Mouse (Mus musculus) olfactory bulb, adult 2 months (tissue): ENCODE measurements around the gene Acox3.

Experiments
- CTCF ChIP-seq: fragments of 200-500 bp; IDR thresholded peaks from 2 replicates; pipeline ENCODE4 v1.5.1; 2012; ENCODE audit warnings: low read depth, mild to moderate bottlenecking, low read length, moderate library complexity; ENCODE audit not compliant: insufficient read depth
- POLR2A ChIP-seq: fragments of 200-500 bp; IDR thresholded peaks from 2 replicates; pipeline ENCODE4 v1.6.1; 2012; ENCODE audit warnings: mild to moderate bottlenecking, low read depth, low read length, moderate library complexity; ENCODE audit not compliant: insufficient read depth

DNA sequence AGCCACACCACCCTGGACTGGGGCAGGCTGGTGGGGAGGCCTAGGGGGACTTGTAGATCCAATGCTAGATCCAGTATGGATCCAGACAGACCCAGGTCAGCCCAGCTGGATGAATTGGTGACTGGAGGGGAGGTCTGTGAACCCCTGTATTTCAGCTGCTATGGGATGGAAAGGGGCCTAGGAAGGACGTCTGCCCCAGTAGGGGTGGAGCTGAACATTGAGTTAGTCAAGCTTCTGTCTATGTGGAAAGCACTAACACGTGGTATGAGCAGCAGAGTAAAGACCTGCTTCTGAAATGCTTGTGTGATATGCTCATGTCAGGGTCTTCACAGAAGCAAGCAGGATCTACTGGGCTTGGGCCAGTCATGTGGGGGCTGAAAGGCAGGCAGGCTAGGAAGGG is 65.4 kb downstream of the Acox3 start:
- no peak for TF ChIP-seq POLR2A
- TF ChIP-seq CTCF = no peak
